Mouse (Mus musculus): ENCODE measurements at regions not wholly inside any gene's neighbourhood (a gene's known extent, or its start where the extent isn't known, plus 50 kb on each side); places are given as distances from the start of the nearest gene placed in this dataset.
"Not testable (repeated sequence)": the region's sequence is repeated elsewhere in the genome, so short reads cannot be mapped to it uniquely, and the experiment has no call there.

GRCm38 (mm10) chr8:20030131-20030530, 126.9 kb downstream of the Gm31371 start:
- not testable (repeated sequence) for H3K27me3 ChIP-seq (replicated peaks); ATAC-seq (ENCODE audit: extremely low read depth, insufficient number of reproducible peaks, low FRiP score, low TSS enrichment); H3K4me2 ChIP-seq; H3K4me3 ChIP-seq; H3K9ac ChIP-seq; H3K9me3 ChIP-seq; H3K4me1 ChIP-seq; H3K27ac ChIP-seq (replicated peaks); H3K36me3 ChIP-seq
- 64% methylated on average over 2 of the region's 2 CpGs for WGBS

- not testable (repeated sequence) for H3K36me3 ChIP-seq; H3K27ac ChIP-seq (replicated peaks); H3K9ac ChIP-seq; H3K9me3 ChIP-seq; H3K4me1 ChIP-seq; ATAC-seq (ENCODE audit: extremely low read depth, insufficient number of reproducible peaks, low FRiP score, low TSS enrichment); H3K27me3 ChIP-seq (replicated peaks); H3K4me2 ChIP-seq; H3K4me3 ChIP-seq
- 53% methylated on average over 2 of the region's 3 CpGs for WGBS
Measured at GRCm38 (mm10) chr8:20057626-20058025, 154.4 kb downstream of the Gm31371 start.

- not testable (repeated sequence) for H3K36me3 ChIP-seq; H3K9me3 ChIP-seq; H3K27ac ChIP-seq (replicated peaks); ATAC-seq (ENCODE audit: extremely low read depth, insufficient number of reproducible peaks, low FRiP score, low TSS enrichment); H3K4me1 ChIP-seq; H3K9ac ChIP-seq; H3K4me3 ChIP-seq; H3K27me3 ChIP-seq (replicated peaks); H3K4me2 ChIP-seq
- WGBS = 74% methylated on average over 5 of the region's 5 CpGs
Measured at GRCm38 (mm10) chr8:20098121-20098520, 194.9 kb downstream of the Gm31371 start.

GRCm38 (mm10) chr8:20100241-20100640, 197.0 kb downstream of the Gm31371 start:
- ATAC-seq (ENCODE audit: extremely low read depth, insufficient number of reproducible peaks, low FRiP score, low TSS enrichment); H3K9me3 ChIP-seq; H3K4me3 ChIP-seq; H3K4me2 ChIP-seq; H3K27me3 ChIP-seq (replicated peaks); H3K27ac ChIP-seq (replicated peaks); H3K36me3 ChIP-seq; H3K9ac ChIP-seq; H3K4me1 ChIP-seq: not testable (repeated sequence)
- no CpG with 5 or more reads among the region's 1 CpGs for WGBS

- H3K9me3 ChIP-seq; H3K27ac ChIP-seq (replicated peaks); H3K4me3 ChIP-seq; H3K4me1 ChIP-seq; H3K9ac ChIP-seq; H3K27me3 ChIP-seq (replicated peaks); H3K4me2 ChIP-seq; H3K36me3 ChIP-seq: not testable (repeated sequence)
- no CpG with 5 or more reads among the region's 2 CpGs for WGBS
- peak; percentile 46; the same call in 1 of the 2 replicates for ATAC-seq (ENCODE audit: extremely low read depth, insufficient number of reproducible peaks, low FRiP score, low TSS enrichment)
Measured at GRCm38 (mm10) chr8:20102374-20102773, 199.2 kb downstream of the Gm31371 start.

- not testable (repeated sequence) for H3K36me3 ChIP-seq; H3K27ac ChIP-seq (replicated peaks); H3K9me3 ChIP-seq; H3K4me2 ChIP-seq; H3K27me3 ChIP-seq (replicated peaks); H3K9ac ChIP-seq; H3K4me3 ChIP-seq; H3K4me1 ChIP-seq; ATAC-seq (ENCODE audit: extremely low read depth, insufficient number of reproducible peaks, low FRiP score, low TSS enrichment)
- WGBS = 74% methylated on average over 1 of the region's 2 CpGs
Measured at GRCm38 (mm10) chr8:20107154-20107553, 204.0 kb downstream of the Gm31371 start.

- H3K36me3 ChIP-seq, H3K9me3 ChIP-seq: not testable (repeated sequence)
- WGBS = 56% methylated on average over 2 of the region's 2 CpGs
Measured at GRCm38 (mm10) chr8:20116785-20117184, 213.6 kb downstream of the Gm31371 start.

GRCm38 (mm10) chr8:20119581-20119980, 216.4 kb downstream of the Gm31371 start:
- H3K4me2 ChIP-seq; H3K27me3 ChIP-seq (replicated peaks); ATAC-seq (ENCODE audit: extremely low read depth, insufficient number of reproducible peaks, low FRiP score, low TSS enrichment); H3K36me3 ChIP-seq; H3K27ac ChIP-seq (replicated peaks); H3K4me3 ChIP-seq; H3K4me1 ChIP-seq; H3K9ac ChIP-seq; H3K9me3 ChIP-seq: not testable (repeated sequence)
- WGBS = 66% methylated on average over 4 of the region's 4 CpGs

More at GRCm38 (mm10) chr8:20116785-20117184, 213.6 kb downstream of the Gm31371 start:
- not testable (repeated sequence) for H3K9ac ChIP-seq; H3K4me1 ChIP-seq; H3K27ac ChIP-seq (replicated peaks); H3K4me3 ChIP-seq; ATAC-seq (ENCODE audit: extremely low read depth, insufficient number of reproducible peaks, low FRiP score, low TSS enrichment); H3K27me3 ChIP-seq (replicated peaks); H3K4me2 ChIP-seq

GRCm38 (mm10) chr8:20120186-20120585, 217.0 kb downstream of the Gm31371 start:
- not testable (repeated sequence) for ATAC-seq (ENCODE audit: extremely low read depth, insufficient number of reproducible peaks, low FRiP score, low TSS enrichment); H3K4me2 ChIP-seq; H3K36me3 ChIP-seq; H3K4me3 ChIP-seq; H3K9ac ChIP-seq; H3K27ac ChIP-seq (replicated peaks); H3K27me3 ChIP-seq (replicated peaks); H3K4me1 ChIP-seq; H3K9me3 ChIP-seq
- 84% methylated on average over 2 of the region's 2 CpGs for WGBS

GRCm38 (mm10) chr8:20121391-20121909, 218.3 kb downstream of the Gm31371 start:
- H3K9me3 ChIP-seq; H3K36me3 ChIP-seq; H3K9ac ChIP-seq; H3K27ac ChIP-seq (replicated peaks); ATAC-seq (ENCODE audit: extremely low read depth, insufficient number of reproducible peaks, low FRiP score, low TSS enrichment); H3K4me1 ChIP-seq; H3K27me3 ChIP-seq (replicated peaks); H3K4me2 ChIP-seq; H3K4me3 ChIP-seq: not testable (repeated sequence)
- 87% methylated on average over 10 of the region's 11 CpGs for WGBS

GRCm38 (mm10) chr8:20122067-20122925, 219.1 kb downstream of the Gm31371 start:
- not testable (repeated sequence) for H3K27me3 ChIP-seq (replicated peaks); H3K9me3 ChIP-seq; H3K36me3 ChIP-seq; H3K4me1 ChIP-seq
- H3K4me2 ChIP-seq = peak overlapping the region; percentile 53
- 9% methylated on average over 69 of the region's 72 CpGs for WGBS
- peak; percentile 95 for ATAC-seq (ENCODE audit: extremely low read depth, insufficient number of reproducible peaks, low FRiP score, low TSS enrichment)
- H3K27ac ChIP-seq (replicated peaks) = peak overlapping the region; percentile 75
- peak overlapping the region; percentile 62 for H3K4me3 ChIP-seq
- H3K9ac ChIP-seq = peak overlapping the region; percentile 90

- H3K4me3 ChIP-seq; H3K9ac ChIP-seq; H3K4me1 ChIP-seq; ATAC-seq (ENCODE audit: extremely low read depth, insufficient number of reproducible peaks, low FRiP score, low TSS enrichment); H3K27ac ChIP-seq (replicated peaks); H3K27me3 ChIP-seq (replicated peaks); H3K9me3 ChIP-seq; H3K36me3 ChIP-seq: not testable (repeated sequence)
- peak overlapping the region; percentile 44; the same call in 1 of the 2 replicates for H3K4me2 ChIP-seq
- 86% methylated on average over 5 of the region's 5 CpGs for WGBS
Measured at GRCm38 (mm10) chr8:20123545-20123944, 220.4 kb downstream of the Gm31371 start.
